Mouse (Mus musculus): ENCODE data around the gene Kcnn3.

DNA sequence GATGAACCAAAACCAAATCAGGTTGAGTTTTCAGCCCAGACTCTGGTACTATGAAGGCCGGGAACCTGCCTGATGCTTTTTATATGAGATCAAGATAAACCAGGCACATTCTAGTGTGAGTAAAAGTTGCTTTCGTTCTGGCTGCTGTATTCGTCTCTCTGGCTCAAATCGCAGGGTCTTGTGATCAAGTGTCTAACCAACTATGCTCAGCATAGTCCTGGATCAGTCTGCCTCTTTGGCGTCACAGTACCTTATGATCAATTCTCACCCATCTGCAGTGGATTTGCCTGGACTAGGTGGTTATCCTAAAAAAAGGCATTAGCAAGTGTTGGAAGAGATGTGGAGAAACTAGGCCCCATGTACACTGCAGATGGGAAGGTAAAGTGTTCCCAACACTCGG is 184.1 kb downstream of the Kcnn3 start:
- no peak for TF ChIP-seq CTCF (IDR thresholded peaks at IDR 0.05; ENCODE audit: extremely low read depth, insufficient read depth, low read length)
- TF ChIP-seq POLR2A (IDR thresholded peaks at IDR 0.05; ENCODE audit: extremely low read depth, insufficient read depth, low read length), result no peak
